Mouse (Mus musculus) C2C12 (cell line): ENCODE data around the gene Pde6g. TPM values are rescaled to one million over a fixed set of nuclear protein-coding genes. Genes with fewer than 3 reads are reported as not detected.
"Not testable (repeated sequence)": the region's sequence is repeated elsewhere in the genome, so short reads cannot be mapped to it uniquely, and the experiment has no call there.

Experiments
- H3K27me3 ChIP-seq: one replicate; pipeline ENCODE4 v1.6.1; 2011; ENCODE audit not compliant: control insufficient read depth, insufficient read depth, insufficient read length
- H3K36me3 ChIP-seq: one replicate; pipeline ENCODE4 v1.6.1; 2011; ENCODE audit not compliant: control insufficient read depth, insufficient read depth
- H3K4me3 ChIP-seq: one replicate; pipeline ENCODE4 v1.5.1; 2011; ENCODE audit warnings: mild to moderate bottlenecking, control low read depth; ENCODE audit not compliant: poor library complexity, insufficient read depth, severe bottlenecking
- H3K79me2 ChIP-seq: one replicate; pipeline ENCODE4 v1.6.1; 2011; ENCODE audit not compliant: control insufficient read depth, insufficient read depth
- H3K79me3 ChIP-seq: one replicate; pipeline ENCODE4 v1.6.1; 2011; ENCODE audit warnings: low read depth, control low read depth
- H3ac ChIP-seq: one replicate; pipeline ENCODE3; 2011; ENCODE audit warnings: low read depth; ENCODE audit not compliant: control insufficient read depth, insufficient read length
- CEBPB ChIP-seq: IDR thresholded peaks from one replicate; pipeline ENCODE4 v1.6.1; 2011; ENCODE audit warnings: low read depth, mild to moderate bottlenecking, control low read depth, moderate library complexity
- CTCF ChIP-seq: IDR thresholded peaks from one replicate; pipeline ENCODE4 v1.5.1; 2011; ENCODE audit not compliant: control insufficient read depth, insufficient read depth, insufficient read length
- FOSL1 ChIP-seq: IDR thresholded peaks from one replicate; pipeline ENCODE4 v1.8.0; 2011; ENCODE audit warnings: mild to moderate bottlenecking, low read length; ENCODE audit not compliant: poor library complexity, insufficient read depth, severe bottlenecking
- MAX ChIP-seq: IDR thresholded peaks from one replicate; pipeline ENCODE4 v1.6.1; 2011; ENCODE audit warnings: mild to moderate bottlenecking, control low read depth
- MYOD1 ChIP-seq: IDR thresholded peaks from one replicate; pipeline ENCODE4 v1.6.1; 2011; ENCODE audit warnings: low read depth; ENCODE audit not compliant: control insufficient read depth, insufficient read length
- MYOG ChIP-seq: IDR thresholded peaks from one replicate; pipeline ENCODE4 v1.6.1; 2011; ENCODE audit not compliant: control insufficient read depth, insufficient read length; ENCODE audit errors: extremely low read depth
- USF1 ChIP-seq: IDR thresholded peaks from one replicate; pipeline ENCODE4 v1.6.1; 2011; ENCODE audit warnings: low read depth, mild to moderate bottlenecking, control low read depth, moderate library complexity
- polyA plus RNA-seq: library from polyadenylated mRNA; unstranded; fragments of >200 nt; fragmentation: generic; extraction: Trizol; gene quantifications from one replicate; pipeline ENCODE4 v1.2.1, GENCODE M21; 2012; ENCODE audit warnings: missing spikeins

Pde6g gene
- polyA plus RNA-seq, 1 experiment: 0.13 TPM

DNA sequence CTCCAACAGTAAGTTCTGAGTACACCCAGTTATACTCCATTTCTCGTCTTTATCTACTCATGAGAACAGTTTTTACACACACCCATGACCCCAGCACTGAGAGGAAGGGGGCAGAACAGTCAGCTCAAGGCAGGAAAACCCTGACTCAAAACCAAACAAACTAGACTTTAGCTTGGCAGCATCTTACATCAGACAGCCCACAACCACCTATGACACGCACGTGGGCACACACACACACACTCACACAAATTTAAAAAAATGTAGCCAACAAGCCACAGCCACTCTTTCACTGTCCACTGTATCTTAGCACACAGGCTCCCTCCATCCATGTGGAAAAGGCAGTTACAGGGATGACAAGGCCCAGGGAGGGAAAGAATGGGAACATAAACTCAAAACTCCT lies 26.6 kb downstream of the Pde6g start:
- H3K79me3 ChIP-seq: peaks cover 46% of the 10 kb centered on the region
- H3K79me2 ChIP-seq: peaks cover 98% of the 10 kb centered on the region
- H3K4me3 ChIP-seq: no peak overlapping the region
- no peaks in the 10 kb centered on the region for H3K27me3 ChIP-seq
- H3K36me3 ChIP-seq: peaks cover 96% of the 10 kb centered on the region
- H3ac ChIP-seq: no peak overlapping the region
- no peak for TF ChIP-seq MAX
- no peak for TF ChIP-seq FOSL1
- TF ChIP-seq MYOG: no peak
- TF ChIP-seq CEBPB: no peak
- no peak for TF ChIP-seq MYOD1
- no peak for TF ChIP-seq USF1
- no peak for TF ChIP-seq CTCF

DNA sequence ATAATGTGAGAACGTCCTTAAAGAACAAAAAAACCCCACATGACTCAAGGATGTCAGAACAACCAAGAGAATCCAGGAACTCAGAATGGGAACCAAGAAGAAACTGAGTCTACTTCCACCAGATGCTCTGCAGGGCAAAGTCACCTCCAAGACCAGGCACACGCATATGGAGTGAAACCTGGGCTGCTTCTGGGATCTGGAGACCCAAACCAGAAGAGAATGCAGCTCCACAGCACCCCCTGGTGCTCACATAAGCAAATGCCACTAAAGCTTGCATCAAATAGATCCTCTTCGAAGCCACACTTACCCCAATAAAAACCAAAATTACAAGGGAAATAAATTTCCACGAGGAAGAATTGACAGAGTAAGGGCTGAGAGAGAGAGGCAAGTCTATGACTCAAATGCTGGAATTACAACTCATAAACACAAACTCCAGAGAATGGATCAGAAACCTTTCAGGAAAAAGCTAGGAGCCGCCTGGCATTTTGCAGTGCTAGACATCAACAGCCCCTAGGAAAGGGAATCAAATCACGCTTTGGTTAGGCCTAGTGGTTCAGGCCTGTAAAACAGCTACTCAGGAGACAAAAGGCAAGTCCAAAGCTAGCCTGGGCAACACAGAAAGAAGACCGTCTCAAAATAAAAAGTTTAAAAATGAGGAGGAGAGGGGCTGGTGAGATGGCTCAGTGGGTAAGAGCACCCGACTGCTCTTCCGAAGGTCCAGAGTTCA lies 29.6 kb downstream of the Pde6g start:
- Histone ChIP-seq H3K79me2 (peaks cover 88% of the 10 kb centered on the region), H3ac (no peak overlapping the region)
- TF ChIP-seq CEBPB (no peak), CTCF (no peak), MYOD1 (no peak), MAX (no peak), MYOG (no peak), USF1 (no peak), FOSL1 (no peak)

DNA sequence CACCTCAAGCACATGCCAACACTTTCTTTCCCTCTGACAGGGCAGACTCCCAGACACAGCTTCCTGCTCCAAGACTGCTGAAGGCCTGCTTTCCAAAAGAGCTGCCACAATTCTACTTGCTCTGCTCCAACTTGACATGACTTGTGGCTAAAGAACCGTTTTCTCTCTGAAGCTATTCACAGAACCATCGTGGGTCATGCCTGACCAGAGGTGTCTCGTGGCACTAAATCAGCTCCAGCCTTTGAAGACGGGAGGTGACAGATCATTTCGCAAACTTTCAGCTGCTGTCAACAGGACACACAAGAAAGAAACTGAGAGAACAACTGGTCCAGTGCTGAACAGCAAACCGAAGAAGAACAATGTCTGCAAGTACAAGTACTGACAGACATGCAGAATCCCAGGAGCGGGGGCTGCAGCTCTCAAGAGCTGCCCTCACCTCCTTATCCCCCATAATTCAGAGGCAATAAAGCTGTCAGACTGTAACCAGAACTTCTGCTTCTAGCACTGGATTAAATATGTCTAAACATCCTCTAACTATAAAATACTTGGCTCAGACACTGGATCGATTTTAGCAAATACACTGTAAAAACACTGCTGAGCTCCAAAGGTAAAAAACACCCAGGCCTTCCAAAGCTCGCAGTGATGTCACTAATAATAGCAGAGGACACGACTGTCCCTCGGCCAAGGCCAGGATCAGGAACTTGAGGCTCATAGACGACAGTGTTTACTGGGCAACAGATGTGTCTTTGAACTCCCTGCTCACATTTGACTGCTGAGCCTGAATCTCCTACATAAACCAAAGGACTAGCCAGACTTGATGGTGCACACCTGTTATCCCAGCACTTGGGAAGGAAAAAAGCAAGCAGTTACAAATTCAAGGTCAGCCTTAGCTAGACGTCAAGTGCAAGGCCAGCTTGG lies 30.4 kb downstream of the Pde6g start:
- Histone ChIP-seq H3ac (no peak overlapping the region), H3K4me3 (no peak overlapping the region), H3K79me3 (peaks cover 39% of the 10 kb centered on the region), H3K79me2 (peaks cover 79% of the 10 kb centered on the region), H3K27me3 (no peaks in the 10 kb centered on the region), H3K36me3 (peaks cover 96% of the 10 kb centered on the region)
- no peak for TF ChIP-seq MYOG
- no peak for TF ChIP-seq MYOD1
- TF ChIP-seq CEBPB: no peak
- no peak for TF ChIP-seq USF1
- TF ChIP-seq FOSL1: no peak
- TF ChIP-seq MAX: no peak
- no peak for TF ChIP-seq CTCF

More for the DNA sequence above, 29.6 kb downstream of the Pde6g start:
- Histone ChIP-seq H3K79me3 (peaks cover 39% of the 10 kb centered on the region), H3K36me3 (peaks cover 96% of the 10 kb centered on the region), H3K27me3 (no peaks in the 10 kb centered on the region), H3K4me3 (no peak overlapping the region)

DNA sequence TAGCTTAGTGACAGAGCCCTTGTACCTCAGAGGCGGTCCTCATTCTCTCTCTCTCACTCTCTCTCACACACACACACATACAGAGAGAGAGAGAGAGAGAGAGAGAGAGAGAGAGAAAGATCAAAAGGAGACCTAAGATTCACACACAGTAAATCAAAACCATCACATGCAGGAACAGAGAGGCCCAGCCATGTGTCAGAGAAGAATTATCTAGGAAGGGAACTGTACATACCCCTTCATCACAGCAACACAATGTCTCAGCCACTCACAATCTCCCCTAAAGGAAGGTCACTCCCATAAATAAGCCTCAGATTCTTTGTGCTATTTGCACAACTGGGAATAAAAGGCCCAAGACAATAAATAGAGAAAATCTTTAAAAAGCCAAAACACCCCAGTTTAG lies 34.7 kb downstream of the Pde6g start:
- Histone ChIP-seq H3K36me3 (peaks cover 98% of the 10 kb centered on the region), H3K4me3 (no peak overlapping the region), H3K79me3 (peaks cover 14% of the 10 kb centered on the region), H3K27me3 (no peaks in the 10 kb centered on the region), H3K79me2 (peaks cover 36% of the 10 kb centered on the region), H3ac (no peak overlapping the region)
- TF ChIP-seq CTCF (no peak), FOSL1 (no peak), CEBPB (no peak), MYOD1 (no peak), USF1 (no peak), MAX (no peak), MYOG (no peak)

DNA sequence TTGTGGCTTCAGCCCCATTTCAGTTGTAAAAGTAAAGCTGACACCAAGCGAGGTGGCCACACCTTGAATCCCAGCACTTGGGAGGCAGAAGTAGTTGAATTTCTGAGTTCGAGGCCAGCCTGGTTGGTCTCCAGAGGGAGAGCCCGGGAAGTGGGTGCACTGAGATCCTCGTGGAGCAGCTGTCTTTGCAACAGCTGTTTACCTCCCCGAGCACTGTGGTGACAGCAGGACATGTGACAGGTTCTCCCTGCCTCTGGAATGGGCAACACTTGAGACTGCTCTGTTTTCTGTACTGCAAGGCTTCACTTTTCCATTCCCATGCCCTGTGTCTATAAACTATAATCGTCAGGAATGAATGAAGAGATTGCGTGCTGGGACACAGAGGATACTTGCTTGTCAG lies 35.4 kb downstream of the Pde6g start:
- Histone ChIP-seq H3K36me3 (peaks cover 98% of the 10 kb centered on the region), H3K79me2 (peaks cover 29% of the 10 kb centered on the region), H3K4me3 (no peak overlapping the region), H3K79me3 (peaks cover 7% of the 10 kb centered on the region), H3ac (no peak overlapping the region), H3K27me3 (no peaks in the 10 kb centered on the region)
- TF ChIP-seq MAX (no peak), CTCF (no peak), MYOG (no peak)

DNA sequence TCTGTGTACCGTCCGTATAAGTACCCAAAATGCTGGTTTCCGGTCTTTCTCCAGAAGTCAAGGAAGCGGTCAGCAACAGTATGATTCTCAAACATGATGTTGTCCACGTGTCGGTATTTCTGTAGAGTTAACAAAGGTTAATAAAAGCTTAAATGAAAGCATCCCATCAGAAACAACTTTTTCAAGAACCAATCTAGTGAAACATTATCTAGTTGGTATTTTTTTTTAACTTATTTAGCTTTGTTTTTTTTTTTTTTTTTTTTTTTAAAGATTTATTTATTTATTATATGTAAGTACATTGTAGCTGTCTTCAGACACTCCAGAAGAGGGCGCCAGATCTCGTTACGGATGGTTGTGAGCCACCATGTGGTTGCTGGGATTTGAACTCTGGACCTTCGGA lies 39.7 kb downstream of the Pde6g start:
- not testable (repeated sequence) for H3K79me3 ChIP-seq, H3K27me3 ChIP-seq, H3K4me3 ChIP-seq, H3K79me2 ChIP-seq, H3ac ChIP-seq
- H3K36me3 ChIP-seq: peaks cover 98% of the 10 kb centered on the region
